Mouse (Mus musculus) hindbrain, embryonic 14.5 days (tissue): ENCODE data around the gene Ifit2. TPM values are rescaled to one million over a fixed set of nuclear protein-coding genes. Genes with fewer than 3 reads are reported as not detected.

Experiments
- ATAC-seq: fragments of 200-750 bp; cut with Nextera tagmentation; 2 replicates; pipeline ENCODE4 v1.8.0; 2017; ENCODE audit warnings: moderate number of reproducible peaks, mild to moderate bottlenecking, moderate TSS enrichment, moderate library complexity; ENCODE audit not compliant: low FRiP score
- DNase-seq: peaks from one replicate; pipeline ENCODE4 v3.0.0-alpha.2; 2015; ENCODE audit warnings: low spot score
- H3K27ac ChIP-seq: fragments of 300-500 bp; sonication (generic); 2 replicates; pipeline ENCODE4 v1.5.1; 2014; ENCODE audit warnings: mild to moderate bottlenecking, moderate library complexity
- H3K27me3 ChIP-seq: fragments of 300-500 bp; sonication (generic); 2 replicates; pipeline ENCODE4 v1.6.1; 2014; ENCODE audit warnings: mild to moderate bottlenecking, low read length, mixed read lengths; ENCODE audit not compliant: control insufficient read depth, insufficient read depth
- H3K36me3 ChIP-seq: fragments of 300-500 bp; sonication (generic); replicated peaks from 2 replicates; pipeline ENCODE4 v1.6.1; 2014; ENCODE audit not compliant: control insufficient read depth, insufficient read depth
- H3K4me1 ChIP-seq: fragments of 300-500 bp; sonication (generic); replicated peaks from 2 replicates; pipeline ENCODE4 v1.6.1; 2014; ENCODE audit warnings: antibody characterized with exemption, low read length, mixed read lengths; ENCODE audit not compliant: control insufficient read depth, insufficient read depth
- H3K4me2 ChIP-seq: fragments of 300-500 bp; sonication (generic); replicated peaks from 2 replicates; pipeline ENCODE4 v1.6.1; 2014; ENCODE audit warnings: mild to moderate bottlenecking, moderate library complexity
- H3K4me3 ChIP-seq: fragments of 300-500 bp; sonication (generic); replicated peaks from 2 replicates; pipeline ENCODE4 v1.5.1; 2014; ENCODE audit warnings: mild to moderate bottlenecking, low read length
- H3K9ac ChIP-seq: fragments of 300-500 bp; sonication (generic); 2 replicates; pipeline ENCODE4 v1.6.1; 2014
- H3K9me3 ChIP-seq: fragments of 300-500 bp; sonication (generic); 2 replicates; pipeline ENCODE4 v1.6.1; 2016; ENCODE audit warnings: low read length; ENCODE audit not compliant: control insufficient read depth
- WGBS: fragments of 180-500 bp; shearing (Covaris S2); extraction: QIAGEN DNeasy Blood & Tissue Kit; methylation state at CpG from one replicate; pipeline ENCODE4 v1.1.7; 2014; 5-methylcytosine and 5-hydroxymethylcytosine counted together
- polyA plus RNA-seq: library from polyadenylated mRNA; unstranded; fragments of >200 nt; fragmentation: Nextera tagmentation; extraction: Ambion mirVana; gene quantifications from 2 replicates; pipeline ENCODE4 v1.2.1, GENCODE M21; 2014

Ifit2 gene
- polyA plus RNA-seq, 1 experiment from 2014 or later: 5.8 TPM

- H3K36me3 ChIP-seq: no peaks in the 10 kb centered on the region; the same call in 1 of the 2 replicates
- ATAC-seq: no peak
- no peak overlapping the region for H3K27ac ChIP-seq
- H3K4me3 ChIP-seq: no peak overlapping the region
- H3K27me3 ChIP-seq: no peaks in the 10 kb centered on the region
- H3K9ac ChIP-seq: no peak overlapping the region
- no peaks in the 10 kb centered on the region for H3K4me1 ChIP-seq
- 66% methylated on average over 3 of the region's 3 CpGs for WGBS
- no peaks in the 10 kb centered on the region for H3K9me3 ChIP-seq
- no peak for DNase-seq
- no peak overlapping the region for H3K4me2 ChIP-seq
Measured at GRCm38 (mm10) chr19:34518786-34519185, 31.7 kb upstream of the Ifit2 start.

- WGBS: 90% methylated on average over 3 of the region's 3 CpGs
- Histone ChIP-seq H3K4me1 (no peaks in the 10 kb centered on the region), H3K9me3 (no peaks in the 10 kb centered on the region), H3K9ac (no peak overlapping the region), H3K27me3 (no peaks in the 10 kb centered on the region), H3K27ac (no peak overlapping the region), H3K4me3 (no peak overlapping the region), H3K4me2 (no peak overlapping the region), H3K36me3 (no peaks in the 10 kb centered on the region; the same call in 1 of the 2 replicates)
- DNase-seq (no peak), ATAC-seq (no peak)
Measured at GRCm38 (mm10) chr19:34519646-34520045, 30.8 kb upstream of the Ifit2 start.

- H3K27me3 ChIP-seq: no peaks in the 10 kb centered on the region
- WGBS: 87% methylated on average over 4 of the region's 4 CpGs
- ATAC-seq (no peak), DNase-seq (no peak)
- H3K9me3 ChIP-seq: no peaks in the 10 kb centered on the region
- no peak overlapping the region for H3K27ac ChIP-seq
- no peak overlapping the region for H3K9ac ChIP-seq
- H3K4me1 ChIP-seq: no peaks in the 10 kb centered on the region
- H3K4me3 ChIP-seq: no peak overlapping the region
- H3K36me3 ChIP-seq: no peaks in the 10 kb centered on the region; the same call in 1 of the 2 replicates
- no peak overlapping the region for H3K4me2 ChIP-seq
Measured at GRCm38 (mm10) chr19:34520051-34520450, 30.4 kb upstream of the Ifit2 start.

- H3K9ac ChIP-seq: no peak overlapping the region
- H3K36me3 ChIP-seq: no peaks in the 10 kb centered on the region; the same call in 1 of the 2 replicates
- ATAC-seq (no peak), DNase-seq (no peak)
- no peaks in the 10 kb centered on the region for H3K9me3 ChIP-seq
- H3K4me2 ChIP-seq: no peak overlapping the region
- H3K27me3 ChIP-seq: no peaks in the 10 kb centered on the region
- no peak overlapping the region for H3K4me3 ChIP-seq
- H3K4me1 ChIP-seq: 0 out of 2 replicates have a peak, but pooled peaks cover 5% of the 10 kb centered on the region
- no peak overlapping the region for H3K27ac ChIP-seq
- WGBS: 86% methylated on average over 2 of the region's 2 CpGs
Measured at GRCm38 (mm10) chr19:34521361-34521760, 29.1 kb upstream of the Ifit2 start.

GRCm38 (mm10) chr19:34521978-34522377 is 28.5 kb upstream of the Ifit2 start:
- Histone ChIP-seq H3K36me3 (no peaks in the 10 kb centered on the region; the same call in 1 of the 2 replicates), H3K4me1 (0 out of 2 replicates have a peak, but pooled peaks cover 8% of the 10 kb centered on the region), H3K9me3 (no peaks in the 10 kb centered on the region), H3K27ac (no peak overlapping the region), H3K4me3 (no peak overlapping the region), H3K4me2 (no peak overlapping the region), H3K9ac (no peak overlapping the region), H3K27me3 (no peaks in the 10 kb centered on the region)
- DNase-seq: no peak
- ATAC-seq: no peak
- 91% methylated on average over 1 of the region's 1 CpGs for WGBS

GRCm38 (mm10) chr19:34523106-34523725 is 27.3 kb upstream of the Ifit2 start:
- DNase-seq (no peak), ATAC-seq (no peak)
- 74% methylated on average over 12 of the region's 12 CpGs for WGBS
- Histone ChIP-seq H3K4me2 (no peak overlapping the region), H3K36me3 (no peaks in the 10 kb centered on the region; the same call in 1 of the 2 replicates), H3K27ac (no peak overlapping the region), H3K9ac (no peak overlapping the region), H3K27me3 (no peaks in the 10 kb centered on the region), H3K9me3 (no peaks in the 10 kb centered on the region), H3K4me1 (0 out of 2 replicates have a peak, but pooled peaks cover 8% of the 10 kb centered on the region), H3K4me3 (no peak overlapping the region)

GRCm38 (mm10) chr19:34524646-34525045 is 25.8 kb upstream of the Ifit2 start:
- H3K4me1 ChIP-seq: 0 out of 2 replicates have a peak, but pooled peaks cover 8% of the 10 kb centered on the region
- ATAC-seq: no peak
- no peaks in the 10 kb centered on the region for H3K9me3 ChIP-seq
- 78% methylated on average over 9 of the region's 9 CpGs for WGBS
- H3K4me3 ChIP-seq: no peak overlapping the region
- no peak overlapping the region for H3K27ac ChIP-seq
- H3K4me2 ChIP-seq: no peak overlapping the region
- no peaks in the 10 kb centered on the region for H3K27me3 ChIP-seq
- no peak for DNase-seq
- H3K36me3 ChIP-seq: no peaks in the 10 kb centered on the region
- no peak overlapping the region for H3K9ac ChIP-seq

GRCm38 (mm10) chr19:34526321-34526923 is 24.1 kb upstream of the Ifit2 start:
- Histone ChIP-seq H3K27ac (peak overlapping the region; percentile 54; the same call in 1 of the 2 replicates), H3K4me2 (peak overlapping the region; percentile 84), H3K4me1 (0 out of 2 replicates have a peak, but pooled peaks cover 8% of the 10 kb centered on the region), H3K9ac (peak overlapping the region; percentile 79), H3K27me3 (no peaks in the 10 kb centered on the region), H3K4me3 (peak overlapping the region; percentile 74), H3K36me3 (no peaks in the 10 kb centered on the region), H3K9me3 (no peaks in the 10 kb centered on the region)
- 45% methylated on average over 11 of the region's 11 CpGs for WGBS
- peak; percentile 32 for DNase-seq
- peak; percentile 12; the same call in 1 of the 2 replicates for ATAC-seq

- no peaks in the 10 kb centered on the region for H3K27me3 ChIP-seq
- H3K9ac ChIP-seq: peak within 1 kb of the TSS; percentile 79
- DNase-seq: peak; percentile 85
- peak within 1 kb of the TSS; percentile 74 for H3K4me3 ChIP-seq
- H3K27ac ChIP-seq: peak within 1 kb of the TSS; percentile 54; the same call in 1 of the 2 replicates
- H3K4me1 ChIP-seq: 0 out of 2 replicates have a peak, but pooled peaks cover 8% of the 10 kb centered on the region
- no peaks in the 10 kb centered on the region for H3K36me3 ChIP-seq
- peak within 1 kb of the TSS; percentile 84 for H3K4me2 ChIP-seq
- peak; percentile 100 for ATAC-seq
- WGBS: under 1% methylated on average over 29 of the region's 29 CpGs
- H3K9me3 ChIP-seq: no peaks in the 10 kb centered on the region
Measured at GRCm38 (mm10) chr19:34526941-34527682, 23.4 kb upstream of the Ifit2 start, which contains the start of gene Lipa. Lipa (minus strand) TSS chr19:34527474.
